Mouse (Mus musculus): ENCODE data around the gene Cdc6. TPM values are rescaled to one million over a fixed set of nuclear protein-coding genes. Genes with fewer than 3 reads are reported as not detected.
"Not testable (repeated sequence)": the region's sequence is repeated elsewhere in the genome, so short reads cannot be mapped to it uniquely, and the experiment has no call there.

The Cdc6 gene
- polyA plus RNA-seq, 1 experiment from 2014 or later: 15.6 TPM

DNA sequence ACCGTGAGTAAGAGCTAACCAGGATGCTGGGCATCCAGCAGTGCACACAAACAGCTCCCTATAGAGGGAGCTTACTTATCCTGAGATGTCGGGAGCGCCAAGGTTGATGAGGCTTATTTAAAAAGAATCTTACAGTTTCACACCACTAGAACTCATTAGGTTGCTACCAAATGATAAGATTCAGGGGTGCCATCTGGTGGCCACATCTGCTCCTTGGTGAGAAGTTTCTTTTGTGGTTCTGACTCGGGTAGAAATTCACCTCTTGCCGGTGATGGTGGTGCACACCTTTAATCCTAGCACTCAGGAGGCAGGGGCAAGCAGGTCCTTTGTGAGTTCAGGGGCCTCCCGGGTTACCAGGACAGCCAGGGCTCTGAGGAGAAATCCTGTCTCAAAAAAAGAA lies 2.1 kb downstream of the Cdc6 start:
- WGBS: 25% methylated on average over 6 of the region's 6 CpGs
- Histone ChIP-seq H3K4me1 (ENCODE audit: control insufficient read depth in 2 of 2, insufficient read depth in 2 of 2, low read length in 2 of 2) (peaks cover 9 to 31% of the 10 kb centered on the region in 2 experiments), H3K27ac (replicated peaks in 1 of 2; ENCODE audit: control insufficient read depth in 1 of 2, insufficient read depth in 1 of 2, low read depth in 2 of 2, low read length in 2 of 2) (no peak overlapping the region), H3K4me3 (ENCODE audit: control insufficient read depth in 1 of 2, insufficient read depth in 1 of 2, low read depth in 1 of 2, low read length in 2 of 2) (peak overlapping the region; percentile 12 to 65; a peak in 3 of 4 replicates), H3K9ac (ENCODE audit: low read length) (peak overlapping the region; percentile 76), H3K36me3 (ENCODE audit: control insufficient read depth, insufficient read depth, low read length) (peaks cover 46% of the 10 kb centered on the region), H3K27me3 (ENCODE audit: control insufficient read depth, insufficient read depth, low read length) (no peaks in the 10 kb centered on the region), H3K4me2 (ENCODE audit: low read length) (peak overlapping the region; percentile 92), H3K9me3 (ENCODE audit: control insufficient read depth, low read length) (no peaks in the 10 kb centered on the region)
- ATAC-seq (ENCODE audit: insufficient number of reproducible peaks, insufficient read depth, low FRiP score, low read depth): no peak

DNA sequence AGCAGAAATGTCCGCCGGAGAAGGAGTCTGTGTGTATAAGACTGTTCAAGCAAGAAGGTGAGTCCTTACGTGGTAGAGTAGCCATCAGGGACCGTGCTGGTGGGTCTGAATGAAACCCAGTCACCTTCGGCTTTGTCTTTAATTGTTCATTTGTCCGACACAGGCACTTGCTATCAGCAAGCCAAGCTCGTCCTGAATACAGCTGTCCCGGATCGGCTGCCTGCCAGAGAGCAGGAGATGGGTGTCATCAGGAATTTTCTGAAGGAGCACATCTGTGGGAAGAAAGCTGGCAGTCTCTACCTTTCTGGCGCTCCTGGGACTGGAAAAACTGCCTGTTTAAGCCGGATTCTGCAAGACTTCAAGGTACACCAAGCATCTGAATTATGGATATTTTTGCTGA lies 2.8 kb downstream of the Cdc6 start:
- H3K27me3 ChIP-seq (ENCODE audit: control insufficient read depth, insufficient read depth, low read length): no peaks in the 10 kb centered on the region
- WGBS: 71% methylated on average over 11 of the region's 11 CpGs
- ATAC-seq (ENCODE audit: insufficient number of reproducible peaks, insufficient read depth, low FRiP score, low read depth): no peak
- H3K36me3 ChIP-seq (ENCODE audit: control insufficient read depth, insufficient read depth, low read length): peaks cover 51% of the 10 kb centered on the region
- H3K4me3 ChIP-seq (ENCODE audit: control insufficient read depth in 1 of 2, insufficient read depth in 1 of 2, low read depth in 1 of 2, low read length in 2 of 2): no peak overlapping the region
- no peaks in the 10 kb centered on the region for H3K9me3 ChIP-seq (ENCODE audit: control insufficient read depth, low read length)
- H3K27ac ChIP-seq (replicated peaks in 1 of 2; ENCODE audit: control insufficient read depth in 1 of 2, insufficient read depth in 1 of 2, low read depth in 2 of 2, low read length in 2 of 2): no peak overlapping the region
- no peak overlapping the region for H3K9ac ChIP-seq (ENCODE audit: low read length)
- peaks cover 9 to 24% of the 10 kb centered on the region in 2 experiments for H3K4me1 ChIP-seq (ENCODE audit: control insufficient read depth in 2 of 2, insufficient read depth in 2 of 2, low read length in 2 of 2)
- peak overlapping the region; percentile 92 for H3K4me2 ChIP-seq (ENCODE audit: low read length)

DNA sequence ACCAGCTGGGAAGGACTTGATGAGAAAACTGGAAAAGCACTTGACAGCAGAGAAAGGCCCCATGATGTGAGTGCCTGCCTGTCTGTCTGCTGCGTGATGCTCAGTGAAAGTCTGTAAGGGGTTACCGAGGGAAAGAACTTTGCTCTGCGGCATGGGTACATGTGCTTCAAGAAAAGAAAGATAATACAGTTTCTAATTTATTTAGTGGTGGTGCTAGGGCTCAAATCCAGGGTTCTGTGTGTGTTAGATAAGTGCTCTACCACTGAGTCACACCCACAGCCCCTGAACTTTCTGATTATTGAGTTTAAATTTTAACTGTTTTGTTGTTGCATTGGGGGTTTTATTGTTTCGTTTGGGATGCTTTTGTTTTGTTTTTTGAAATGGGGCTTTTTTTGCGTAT lies 3.9 kb downstream of the Cdc6 start:
- no peak for ATAC-seq (ENCODE audit: insufficient number of reproducible peaks, insufficient read depth, low FRiP score, low read depth)

DNA sequence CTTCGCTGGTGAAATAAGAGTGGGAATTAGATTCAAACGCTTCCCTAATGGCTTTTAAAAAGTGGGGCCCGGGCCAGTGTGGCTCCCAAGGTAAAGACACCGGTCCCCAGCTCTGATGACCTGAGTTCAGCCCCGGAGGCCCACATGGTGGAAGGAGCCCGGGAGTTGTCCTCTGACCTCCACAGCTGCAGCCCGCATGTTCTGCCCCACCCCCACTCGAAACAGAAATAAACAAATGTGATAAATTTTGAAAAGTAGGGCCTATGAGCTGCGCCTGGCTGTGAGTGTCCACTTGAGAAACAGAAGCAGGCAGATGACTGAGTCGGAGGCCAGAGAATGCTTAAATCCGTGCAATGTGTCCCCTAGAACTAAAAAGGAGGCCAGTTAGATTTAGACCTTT lies 6.6 kb downstream of the Cdc6 start:
- no peaks in the 10 kb centered on the region for H3K9me3 ChIP-seq (ENCODE audit: control insufficient read depth, low read length)
- no peak overlapping the region for H3K4me3 ChIP-seq (ENCODE audit: control insufficient read depth in 1 of 2, insufficient read depth in 1 of 2, low read depth in 1 of 2, low read length in 2 of 2)
- WGBS: 74% methylated on average over 11 of the region's 11 CpGs
- H3K27me3 ChIP-seq (ENCODE audit: control insufficient read depth, insufficient read depth, low read length): no peaks in the 10 kb centered on the region
- peaks cover 13 to 25% of the 10 kb centered on the region in 2 experiments for H3K4me1 ChIP-seq (ENCODE audit: control insufficient read depth in 2 of 2, insufficient read depth in 2 of 2, low read length in 2 of 2)
- no peak overlapping the region for H3K9ac ChIP-seq (ENCODE audit: low read length)
- no peak overlapping the region for H3K4me2 ChIP-seq (ENCODE audit: low read length)
- H3K27ac ChIP-seq (replicated peaks in 1 of 2; ENCODE audit: control insufficient read depth in 1 of 2, insufficient read depth in 1 of 2, low read depth in 2 of 2, low read length in 2 of 2): no peak overlapping the region
- no peak for ATAC-seq (ENCODE audit: insufficient number of reproducible peaks, insufficient read depth, low FRiP score, low read depth)
- peaks cover 75% of the 10 kb centered on the region for H3K36me3 ChIP-seq (ENCODE audit: control insufficient read depth, insufficient read depth, low read length)

More for the DNA sequence above, 3.9 kb downstream of the Cdc6 start:
- WGBS: 86% methylated on average over 5 of the region's 5 CpGs
- H3K9ac ChIP-seq (ENCODE audit: low read length): no peak overlapping the region
- H3K27ac ChIP-seq (replicated peaks in 1 of 2; ENCODE audit: control insufficient read depth in 1 of 2, insufficient read depth in 1 of 2, low read depth in 2 of 2, low read length in 2 of 2): no peak overlapping the region
- no peak overlapping the region for H3K4me2 ChIP-seq (ENCODE audit: low read length)
- H3K36me3 ChIP-seq (ENCODE audit: control insufficient read depth, insufficient read depth, low read length): peaks cover 54% of the 10 kb centered on the region
- H3K9me3 ChIP-seq (ENCODE audit: control insufficient read depth, low read length): no peaks in the 10 kb centered on the region
- no peak overlapping the region for H3K4me3 ChIP-seq (ENCODE audit: control insufficient read depth in 1 of 2, insufficient read depth in 1 of 2, low read depth in 1 of 2, low read length in 2 of 2)
- H3K4me1 ChIP-seq (ENCODE audit: control insufficient read depth in 2 of 2, insufficient read depth in 2 of 2, low read length in 2 of 2): peaks cover 9 to 24% of the 10 kb centered on the region in 2 experiments
- H3K27me3 ChIP-seq (ENCODE audit: control insufficient read depth, insufficient read depth, low read length): no peaks in the 10 kb centered on the region

DNA sequence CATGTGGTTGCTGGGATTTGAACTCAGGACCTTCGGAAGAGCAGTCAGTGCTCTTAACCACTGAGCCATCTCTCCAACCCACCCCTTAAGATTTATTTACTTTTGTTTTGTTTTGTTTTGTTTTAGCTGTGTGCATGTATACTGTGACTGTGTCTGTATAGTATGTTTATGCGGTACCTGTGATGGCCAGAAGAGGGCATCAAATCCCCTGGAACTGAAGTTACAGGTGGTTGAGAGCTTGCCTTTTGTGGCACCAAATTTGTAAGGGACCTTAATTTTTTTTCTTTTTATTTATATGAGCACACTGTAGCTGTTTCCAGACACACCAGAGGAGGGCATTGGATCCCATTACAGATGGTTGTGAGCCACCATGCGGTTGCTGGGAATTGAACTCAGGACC lies 8.8 kb downstream of the Cdc6 start:
- 93% methylated on average over 3 of the region's 3 CpGs for WGBS
- H3K36me3 ChIP-seq (ENCODE audit: control insufficient read depth, insufficient read depth, low read length): peaks cover 90% of the 10 kb centered on the region
- not testable (repeated sequence) for H3K9me3 ChIP-seq (ENCODE audit: control insufficient read depth, low read length); H3K4me3 ChIP-seq (ENCODE audit: control insufficient read depth in 1 of 2, insufficient read depth in 1 of 2, low read depth in 1 of 2, low read length in 2 of 2); H3K27me3 ChIP-seq (ENCODE audit: control insufficient read depth, insufficient read depth, low read length); ATAC-seq (ENCODE audit: insufficient number of reproducible peaks, insufficient read depth, low FRiP score, low read depth); H3K4me2 ChIP-seq (ENCODE audit: low read length); H3K9ac ChIP-seq (ENCODE audit: low read length); H3K27ac ChIP-seq (replicated peaks in 1 of 2; ENCODE audit: control insufficient read depth in 1 of 2, insufficient read depth in 1 of 2, low read depth in 2 of 2, low read length in 2 of 2)
- peaks cover 9 to 16% of the 10 kb centered on the region in 2 experiments; a peak in 3 of 4 replicates for H3K4me1 ChIP-seq (ENCODE audit: control insufficient read depth in 2 of 2, insufficient read depth in 2 of 2, low read length in 2 of 2)

DNA sequence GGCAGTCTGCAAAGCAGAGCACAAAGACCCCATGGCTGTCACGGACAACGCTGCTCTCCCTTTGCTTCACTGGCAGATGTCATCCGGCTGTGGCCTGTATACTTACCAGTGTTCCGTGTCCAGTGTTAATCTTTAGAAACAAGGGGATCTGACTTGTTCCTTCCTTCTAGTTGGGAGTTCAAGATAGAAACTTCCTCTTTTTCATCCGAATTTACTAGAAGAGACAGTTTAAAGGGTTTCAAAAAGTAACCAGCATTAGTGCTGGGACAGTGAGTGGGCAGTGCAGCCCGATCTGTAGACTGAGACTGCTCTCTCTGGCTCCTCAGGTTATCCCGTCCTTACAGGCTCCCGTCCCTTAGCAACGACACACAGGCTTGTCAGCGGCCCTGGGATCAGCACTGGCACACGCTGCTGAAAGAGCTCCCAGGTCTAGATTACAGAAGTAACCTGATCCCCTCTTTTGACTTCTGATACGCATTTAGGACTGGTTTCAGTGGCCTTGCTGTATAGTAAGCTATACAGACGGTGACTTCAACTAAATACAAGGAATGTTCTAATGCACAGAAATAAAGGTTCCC lies 9.9 kb downstream of the Cdc6 start:
- Histone ChIP-seq H3K9ac (ENCODE audit: low read length) (peak overlapping the region; percentile 16; the same call in 1 of the 2 replicates), H3K27me3 (ENCODE audit: control insufficient read depth, insufficient read depth, low read length) (no peaks in the 10 kb centered on the region), H3K4me1 (ENCODE audit: control insufficient read depth in 2 of 2, insufficient read depth in 2 of 2, low read length in 2 of 2) (peaks cover 10 to 18% of the 10 kb centered on the region in 2 experiments; a peak in 3 of 4 replicates), H3K9me3 (ENCODE audit: control insufficient read depth, low read length) (no peaks in the 10 kb centered on the region), H3K4me3 (ENCODE audit: control insufficient read depth in 1 of 2, insufficient read depth in 1 of 2, low read depth in 1 of 2, low read length in 2 of 2) (no peak overlapping the region), H3K27ac (replicated peaks in 1 of 2; ENCODE audit: control insufficient read depth in 1 of 2, insufficient read depth in 1 of 2, low read depth in 2 of 2, low read length in 2 of 2) (peak overlapping the region in 1 of 2 experiments; percentile 29; a peak in 1 of 4 replicates), H3K36me3 (ENCODE audit: control insufficient read depth, insufficient read depth, low read length) (peaks cover 82% of the 10 kb centered on the region), H3K4me2 (ENCODE audit: low read length) (peak overlapping the region; percentile 11; the same call in 1 of the 2 replicates)
- peak; percentile 71; the same call in 1 of the 2 replicates for ATAC-seq (ENCODE audit: insufficient number of reproducible peaks, insufficient read depth, low FRiP score, low read depth)
- 40% methylated on average over 13 of the region's 13 CpGs for WGBS

DNA sequence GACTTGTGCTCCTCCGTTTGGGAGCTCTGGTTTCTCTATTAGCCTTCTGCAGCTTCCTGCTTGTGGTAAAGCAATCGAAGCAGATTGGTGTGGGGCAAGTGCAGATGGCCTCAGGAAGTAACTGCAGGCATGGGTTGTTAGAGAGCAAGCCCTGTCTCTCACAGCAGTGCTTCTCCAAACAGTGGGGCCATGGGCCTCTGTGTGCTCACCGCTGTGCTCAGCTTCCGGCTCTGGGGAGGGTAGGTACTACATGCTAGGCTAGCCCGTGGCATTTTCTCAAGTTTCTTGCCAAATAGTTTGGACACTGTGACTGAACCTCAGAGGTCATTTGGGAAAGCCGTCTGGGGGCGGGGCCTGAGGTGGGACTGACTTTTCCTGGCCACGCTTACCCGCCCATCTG lies 10.6 kb downstream of the Cdc6 start:
- ATAC-seq (ENCODE audit: insufficient number of reproducible peaks, insufficient read depth, low FRiP score, low read depth): no peak
- H3K4me3 ChIP-seq (ENCODE audit: control insufficient read depth in 1 of 2, insufficient read depth in 1 of 2, low read depth in 1 of 2, low read length in 2 of 2): no peak overlapping the region
- H3K9ac ChIP-seq (ENCODE audit: low read length): no peak overlapping the region; the same call in 1 of the 2 replicates
- peaks cover 76% of the 10 kb centered on the region for H3K36me3 ChIP-seq (ENCODE audit: control insufficient read depth, insufficient read depth, low read length)
- H3K27ac ChIP-seq (replicated peaks in 1 of 2; ENCODE audit: control insufficient read depth in 1 of 2, insufficient read depth in 1 of 2, low read depth in 2 of 2, low read length in 2 of 2): peak overlapping the region in 1 of 2 experiments; percentile 29; a peak in 1 of 4 replicates
- no peak overlapping the region for H3K4me2 ChIP-seq (ENCODE audit: low read length)
- peaks cover 12 to 25% of the 10 kb centered on the region in 2 experiments; a peak in 3 of 4 replicates for H3K4me1 ChIP-seq (ENCODE audit: control insufficient read depth in 2 of 2, insufficient read depth in 2 of 2, low read length in 2 of 2)
- no peaks in the 10 kb centered on the region for H3K9me3 ChIP-seq (ENCODE audit: control insufficient read depth, low read length)
- H3K27me3 ChIP-seq (ENCODE audit: control insufficient read depth, insufficient read depth, low read length): no peaks in the 10 kb centered on the region
- WGBS: 72% methylated on average over 9 of the region's 9 CpGs

DNA sequence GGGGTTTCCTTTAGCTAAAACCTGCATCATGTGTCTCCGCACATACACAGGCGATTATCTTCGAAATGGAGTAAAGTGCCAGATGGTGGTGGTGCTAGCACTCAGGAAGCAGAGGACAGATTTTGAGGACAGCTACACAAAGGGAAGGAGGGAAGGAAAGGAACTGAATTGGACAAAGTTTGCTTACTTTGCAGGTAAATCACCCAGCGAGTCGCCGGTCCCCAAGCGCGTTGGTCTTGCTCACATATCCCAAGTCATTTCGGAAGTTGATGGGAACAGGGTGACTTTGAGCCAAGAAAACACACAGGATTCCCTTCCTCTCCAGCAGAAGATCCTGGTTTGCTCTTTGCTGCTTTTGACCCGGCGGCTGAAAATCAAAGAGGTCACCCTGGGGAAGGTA lies 11.4 kb downstream of the Cdc6 start:
- no peak for ATAC-seq (ENCODE audit: insufficient number of reproducible peaks, insufficient read depth, low FRiP score, low read depth)
- Histone ChIP-seq H3K4me1 (ENCODE audit: control insufficient read depth in 2 of 2, insufficient read depth in 2 of 2, low read length in 2 of 2) (peaks cover 13 to 25% of the 10 kb centered on the region in 2 experiments; a peak in 3 of 4 replicates), H3K4me3 (ENCODE audit: control insufficient read depth in 1 of 2, insufficient read depth in 1 of 2, low read depth in 1 of 2, low read length in 2 of 2) (no peak overlapping the region), H3K36me3 (ENCODE audit: control insufficient read depth, insufficient read depth, low read length) (peaks cover 68% of the 10 kb centered on the region), H3K4me2 (ENCODE audit: low read length) (no peak overlapping the region), H3K27me3 (ENCODE audit: control insufficient read depth, insufficient read depth, low read length) (no peaks in the 10 kb centered on the region), H3K9ac (ENCODE audit: low read length) (no peak overlapping the region), H3K27ac (replicated peaks in 1 of 2; ENCODE audit: control insufficient read depth in 1 of 2, insufficient read depth in 1 of 2, low read depth in 2 of 2, low read length in 2 of 2) (no peak overlapping the region), H3K9me3 (ENCODE audit: control insufficient read depth, low read length) (no peaks in the 10 kb centered on the region)
- WGBS: 95% methylated on average over 11 of the region's 11 CpGs
